In the genomic region with DNA sequence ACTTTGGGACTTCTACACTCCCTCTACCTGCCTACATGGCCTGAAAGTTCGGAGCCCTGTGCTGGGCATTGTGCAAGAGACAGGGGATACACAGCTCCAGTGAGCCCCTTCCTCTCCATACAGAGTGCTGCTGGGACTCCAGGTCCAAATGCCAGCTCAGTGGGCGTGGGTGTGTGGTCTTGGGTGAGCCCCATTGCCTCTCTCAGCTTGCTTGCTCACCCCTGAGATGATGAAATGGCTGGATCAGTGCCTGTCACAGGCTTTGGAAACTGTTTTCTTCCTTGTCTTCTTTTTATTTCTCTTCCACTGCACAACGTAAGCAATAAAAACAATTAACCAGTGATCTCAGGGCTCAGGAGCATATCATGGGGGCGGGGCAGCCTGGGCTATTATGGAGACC, we compare ENCODE assay signal across 25 mouse cellular contexts. TPM values are rescaled to one million over a fixed set of nuclear protein-coding genes. Genes with fewer than 3 reads are reported as not detected.
A peak's percentile ranks its signal among the peaks of the same experiment; 100 is the strongest.
DNase-seq lines count a peak whose midpoint lies in the region; ATAC-seq and TF ChIP-seq lines count a peak whose summit lies in the region.
"Had no signal": no experiment of that assay in that cellular context is flagged by ENCODE, and none has a peak within 500 bp of the region (broad histone marks: within the 10 kb centered on the region; RNA-seq: fewer than 3 reads in every experiment).

No protein-coding gene starts in this region.

- TF ChIP-seq EP300 in lung, postnatal 0 days (IDR thresholded peaks at IDR 0.05) = no peak

- no peak overlapping the region for H3K4me2 ChIP-seq in lung, embryonic 14.5 days
- H3K4me2 ChIP-seq in lung, postnatal 0 days (replicated peaks; ENCODE audit: low read depth, low read length) = no peak overlapping the region
- H3K4me2 ChIP-seq in myocyte (ENCODE audit: low read depth) = peak overlapping the region; percentile 35
- H3K4me2 ChIP-seq: forebrain, embryonic 15.5 days; heart, embryonic 12.5 days; hindbrain, embryonic 15.5 days had no signal

- no peak for TF ChIP-seq POLR2A in myocyte (IDR thresholded peaks at IDR 0.05; ENCODE audit: insufficient read length, low read depth)

- WGBS in lung, embryonic 14.5 days = 63% methylated on average over 4 of the region's 4 CpGs
- 51% methylated on average over 4 of the region's 4 CpGs for WGBS in lung, postnatal 0 days

- no peaks in the 10 kb centered on the region for H3K27me3 ChIP-seq in lung, embryonic 14.5 days (ENCODE audit: insufficient read depth, low read length)
- H3K27me3 ChIP-seq in lung, postnatal 0 days (replicated peaks; ENCODE audit: insufficient read depth, low read length) = no peaks in the 10 kb centered on the region
- no peaks in the 10 kb centered on the region for H3K27me3 ChIP-seq in myocyte (ENCODE audit: control insufficient read depth, insufficient read depth, insufficient read length)
- H3K27me3 ChIP-seq: forebrain, embryonic 15.5 days; heart, embryonic 12.5 days; hindbrain, embryonic 15.5 days had no signal

- H3K9ac ChIP-seq in lung, embryonic 14.5 days = no peak overlapping the region
- no peak overlapping the region for H3K9ac ChIP-seq in lung, postnatal 0 days (replicated peaks; ENCODE audit: low read depth)
- H3K9ac ChIP-seq: forebrain, embryonic 15.5 days; heart, embryonic 12.5 days; hindbrain, embryonic 15.5 days had no signal

- H3ac ChIP-seq in myocyte (ENCODE audit: control insufficient read depth, insufficient read length) = no peak overlapping the region

- no peaks in the 10 kb centered on the region for H3K36me3 ChIP-seq in lung, embryonic 14.5 days (ENCODE audit: insufficient read depth)
- H3K36me3 ChIP-seq in lung, postnatal 0 days (ENCODE audit: insufficient read depth, low read length) = no peaks in the 10 kb centered on the region
- H3K36me3 ChIP-seq in myocyte (ENCODE audit: control insufficient read depth, insufficient read depth) = no peaks in the 10 kb centered on the region
- H3K36me3 ChIP-seq: embryonic facial prominence, embryonic 10.5 days; forebrain, embryonic 15.5 days; heart, embryonic 12.5 days; hindbrain, embryonic 10.5 days; hindbrain, embryonic 15.5 days had no signal

- no peaks in the 10 kb centered on the region for H3K9me3 ChIP-seq in lung, embryonic 14.5 days (ENCODE audit: low read depth, low read length)
- no peaks in the 10 kb centered on the region for H3K9me3 ChIP-seq in lung, postnatal 0 days (ENCODE audit: low read length)
- H3K9me3 ChIP-seq: embryonic facial prominence, embryonic 10.5 days; forebrain, embryonic 15.5 days; heart, embryonic 12.5 days; hindbrain, embryonic 10.5 days; hindbrain, embryonic 15.5 days had no signal

- H3K4me1 ChIP-seq in lung, embryonic 14.5 days (ENCODE audit: insufficient read depth) = peaks cover 27% of the 10 kb centered on the region
- peaks cover 16% of the 10 kb centered on the region for H3K4me1 ChIP-seq in lung, postnatal 0 days (ENCODE audit: insufficient read depth, low read depth, low read length)

- TF ChIP-seq CTCF in gastrocnemius, adult 2 months (IDR thresholded peaks at IDR 0.05) = no peak
- TF ChIP-seq CTCF in lung, embryonic 14.5 days (IDR thresholded peaks at IDR 0.05; ENCODE audit: low read depth) = no peak
- TF ChIP-seq CTCF in lung, postnatal 0 days (IDR thresholded peaks at IDR 0.05) = no peak

- intact Hi-C loops in gastrocnemius, adult 2 months (cut with DNase I) = no loop called here
- intact Hi-C loops in gastrocnemius, postnatal 14 days (cut with DNase I; ENCODE audit: low total_unique reads) = no loop called here

- ATAC-seq in lung, embryonic 14.5 days (ENCODE audit: insufficient read depth) = no peak
- no peak for ATAC-seq in lung, postnatal 0 days
- ATAC-seq: forebrain, embryonic 15.5 days had no signal

- DNase-seq in gastrocnemius, adult 2 months = peak; percentile 39
- DNase-seq in gastrocnemius, postnatal 14 days = no peak
- no peak for DNase-seq in lung, embryonic 14.5 days
- no peak for DNase-seq in lung, postnatal 0 days (ENCODE audit: low spot score)
- DNase-seq in gonadal fat pad, adult 2 months (ENCODE audit: low read depth) = peak; percentile 90
- no peak for DNase-seq in right cerebral cortex, adult 2 months (ENCODE audit: low spot score in 2 of 2)
- DNase-seq in layer of hippocampus, postnatal 36 days = no peak
- DNase-seq: cerebellum, adult 18-20 months; cerebellum, adult 9-11 months; cerebellum, postnatal 36 days; heart, adult 2 months; kidney, adult 2 months had no signal

- H3K79me2 ChIP-seq in myocyte (ENCODE audit: control insufficient read depth, insufficient read depth) = no peaks in the 10 kb centered on the region

- H3K4me3 ChIP-seq in gastrocnemius, adult 2 months = no peak overlapping the region
- H3K4me3 ChIP-seq in lung, embryonic 14.5 days (ENCODE audit: low read depth, low read length) = no peak overlapping the region
- H3K4me3 ChIP-seq in lung, postnatal 0 days (ENCODE audit: low read depth, low read length) = no peak overlapping the region
- no peak overlapping the region for H3K4me3 ChIP-seq in myocyte
- H3K4me3 ChIP-seq: embryonic facial prominence, embryonic 10.5 days; forebrain, embryonic 15.5 days; heart, adult 2 months; heart, embryonic 12.5 days; hindbrain, embryonic 10.5 days; hindbrain, embryonic 15.5 days had no signal

- H3K27ac ChIP-seq in gastrocnemius, adult 2 months = no peak overlapping the region
- H3K27ac ChIP-seq in lung, embryonic 14.5 days (ENCODE audit: low read depth) = peak overlapping the region; percentile 15; the same call in 1 of the 2 replicates
- no peak overlapping the region for H3K27ac ChIP-seq in lung, postnatal 0 days (ENCODE audit: low read length)
- H3K27ac ChIP-seq: embryonic facial prominence, embryonic 10.5 days; forebrain, embryonic 15.5 days; heart, adult 2 months; hindbrain, embryonic 10.5 days; hindbrain, embryonic 15.5 days had no signal

TF ChIP-seq in myocyte, 11 proteins besides CTCF, POLR2A, EP300 and RAD21:
- TF ChIP-seq CEBPB (IDR thresholded peaks at IDR 0.05; ENCODE audit: insufficient read depth, poor library complexity, severe bottlenecking) (0 out of 2 replicates have a peak, but pooled peaks have one; percentile 48), REST (IDR thresholded peaks at IDR 0.05; ENCODE audit: insufficient read depth, insufficient read length) (no peak)

RNA-seq across cellular contexts. Expression of a gene that starts 20.9 kb away (rescaled TPM):
- total RNA-seq in gastrocnemius, adult 2 months (2021) = 1 to 10 TPM; 3.8 to 5.3 TPM
- 1 to 10 TPM; 6.4 to 7.3 TPM for total RNA-seq in gastrocnemius, postnatal 14 days (2021)
- polyA plus RNA-seq in lung, embryonic 14.5 days (2014; fragmentation: Nextera tagmentation; extraction: Ambion mirVana) = 25.6 and 26.3 TPM in 2 replicates
- polyA plus RNA-seq in lung, postnatal 0 days (2015; fragmentation: Nextera tagmentation; extraction: Ambion mirVana) = 15.6 TPM in 2 replicates
- 8.2 and 16.4 TPM in 2 replicates for polyA plus RNA-seq in gonadal fat pad, adult 2 months (2012; rRNA removed)
- polyA plus RNA-seq in myocyte (2012; fragmentation: generic; extraction: Trizol) = 30.3 TPM
- 10 to 100 TPM; 31.7 to 33.8 TPM for total RNA-seq in layer of hippocampus, postnatal 36 days (2021)

RNA-seq across cellular contexts. Expression of a gene that starts 47.0 kb away (rescaled TPM):
- not detected for total RNA-seq in gastrocnemius, adult 2 months (2021)
- not detected for total RNA-seq in gastrocnemius, postnatal 14 days (2021)
- polyA plus RNA-seq in lung, embryonic 14.5 days (2014; fragmentation: Nextera tagmentation; extraction: Ambion mirVana) = not detected in 2 replicates
- polyA plus RNA-seq in lung, postnatal 0 days (2015; fragmentation: Nextera tagmentation; extraction: Ambion mirVana) = not detected in 2 replicates
- polyA plus RNA-seq in gonadal fat pad, adult 2 months (2012; rRNA removed) = not detected in 2 replicates
- not detected for polyA plus RNA-seq in myocyte (2012; fragmentation: generic; extraction: Trizol)
- not detected for total RNA-seq in layer of hippocampus, postnatal 36 days (2021)
- total RNA-seq: adrenal gland, postnatal 10 days; ES-E14; gastrocnemius, postnatal 4 days; heart, adult 2 months; heart, postnatal 25 days had no signal
- polyA plus RNA-seq: embryonic facial prominence, embryonic 14.5 days; forebrain, embryonic 11.5 days; forebrain, embryonic 15.5 days; heart, adult 2 months; heart, embryonic 12.5 days; heart, embryonic 16.5 days; hindbrain, embryonic 10.5 days; hindbrain, embryonic 15.5 days; kidney, adult 2 months had no signal

Comparison
In these comparisons a context has a peak if more than half of its experiments do, and no peak if none do; other contexts are left out.
1. DNase-seq: peak in gastrocnemius, adult 2 months (single experiment) and gonadal fat pad, adult 2 months (single experiment); none in gastrocnemius, postnatal 14 days (single experiment), lung, embryonic 14.5 days (single experiment), lung, postnatal 0 days (single experiment), right cerebral cortex, adult 2 months (0 of 2) and layer of hippocampus, postnatal 36 days (0 of 2).